Mouse (Mus musculus): ENCODE measurements at regions not wholly inside any gene's neighbourhood (a gene's known extent, or its start where the extent isn't known, plus 50 kb on each side); places are given as distances from the start of the nearest gene placed in this dataset.

GRCm38 (mm10) chr7:70972023-70972400 lies 379.3 kb downstream of the Gm10295 start:
- intact Hi-C loops (cut with DNase I) = no loop called here
- DNase-seq = no peak

DNA sequence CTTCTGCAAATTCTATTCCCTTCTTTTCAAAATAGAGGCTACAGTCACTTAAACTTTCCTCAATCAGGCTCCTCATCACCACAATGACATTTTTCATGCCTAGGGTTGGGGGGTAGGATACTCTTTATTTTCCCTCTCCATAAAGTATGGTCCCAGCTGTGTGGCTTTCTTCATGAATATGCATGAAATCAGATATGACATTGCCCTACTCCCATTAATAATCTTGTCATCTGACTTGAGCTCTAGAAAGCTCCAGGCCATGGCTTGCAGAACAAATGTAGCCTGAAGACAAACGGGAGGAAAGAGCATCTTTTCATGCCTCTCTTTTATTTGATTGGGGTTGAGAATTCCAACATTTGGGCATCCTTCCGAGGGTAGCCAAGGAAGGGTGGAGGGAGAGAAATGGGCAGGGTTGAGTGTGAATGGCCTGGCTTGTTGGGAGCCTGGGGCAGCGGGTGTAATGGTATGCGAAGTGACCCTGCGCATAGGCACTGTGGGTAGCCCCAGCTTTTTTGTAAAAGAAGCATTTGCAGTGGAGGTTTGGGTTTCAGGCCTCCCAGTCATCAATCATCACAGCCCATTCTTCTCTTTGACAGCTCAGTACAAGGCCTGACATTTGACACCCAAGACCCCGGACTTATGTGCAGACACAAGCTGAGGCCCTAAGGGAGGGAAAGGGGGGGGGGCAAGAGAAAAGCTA lies 379.8 kb downstream of the Gm10295 start:
- intact Hi-C loops (cut with DNase I) = no loop called here
- DNase-seq = no peak

DNA sequence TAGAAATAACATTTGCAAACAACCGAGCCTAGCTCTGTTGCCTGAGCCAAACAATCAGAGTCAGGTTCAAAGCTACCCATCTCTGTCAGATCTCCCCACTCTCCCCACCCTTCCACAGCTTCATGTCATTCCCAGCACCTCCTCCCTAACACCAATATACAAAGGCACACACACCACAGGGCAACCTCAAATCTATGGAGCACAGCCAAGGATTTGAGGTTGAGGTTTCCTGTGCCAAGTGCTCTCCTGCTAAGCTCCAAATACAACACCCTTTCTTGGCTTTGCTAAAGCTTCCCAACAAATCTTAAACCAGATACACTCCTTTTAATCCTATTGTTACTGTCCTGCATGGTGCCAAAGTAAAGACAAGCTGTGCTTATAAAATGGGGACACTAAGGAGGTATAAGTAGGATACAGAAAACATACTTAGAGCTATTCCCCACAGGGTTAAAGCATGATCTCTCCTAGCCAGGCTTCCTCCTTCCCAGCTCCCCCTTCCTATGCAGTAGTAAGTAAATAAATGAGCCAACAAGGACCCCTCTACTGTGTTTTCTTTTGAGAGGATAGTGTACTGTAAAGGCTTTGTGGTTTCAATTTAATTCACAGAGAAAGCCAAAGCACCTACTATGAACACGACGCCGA lies 398.8 kb downstream of the Gm10295 start:
- no peak for DNase-seq
- intact Hi-C loops (cut with DNase I) = no loop called here

- DNase-seq = no peak
- intact Hi-C loops (cut with DNase I) = no loop called here
Observed at GRCm38 (mm10) chr7:70948281-70948680, 403.0 kb downstream of the Gm10295 start.

DNA sequence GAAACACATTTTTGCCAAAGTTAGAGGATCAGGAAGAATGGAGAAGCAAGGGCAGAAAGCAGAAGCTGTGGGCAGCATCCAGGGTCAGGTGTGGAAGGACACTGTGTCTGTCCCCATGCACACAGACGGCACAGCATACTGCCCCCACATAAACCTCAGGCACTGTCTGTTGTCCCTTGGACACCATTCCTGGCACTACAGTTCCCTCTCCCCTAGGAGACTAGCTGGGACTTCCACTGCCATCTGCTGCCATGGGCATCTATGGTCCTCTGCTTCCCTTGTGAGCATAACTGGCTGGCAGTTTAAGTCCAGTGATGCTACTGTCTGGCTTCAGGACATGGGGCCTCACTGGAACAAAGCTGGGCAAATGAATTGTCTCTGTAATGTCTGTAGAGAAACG lies 405.0 kb downstream of the Gm10295 start:
- DNase-seq = no peak
- intact Hi-C loops (cut with DNase I) = no loop called here

- no peak for DNase-seq
- intact Hi-C loops (cut with DNase I) = no loop called here
Observed at GRCm38 (mm10) chr7:70930911-70931310, 420.4 kb downstream of the Gm10295 start.

GRCm38 (mm10) chr7:70929935-70930334 lies 421.4 kb downstream of the Gm10295 start:
- intact Hi-C loops (cut with DNase I) = no loop called here

GRCm38 (mm10) chr7:70928001-70928400 lies 423.3 kb downstream of the Gm10295 start:
- no peak for DNase-seq
- intact Hi-C loops (cut with DNase I) = no loop called here

More at GRCm38 (mm10) chr7:70929935-70930334, 421.4 kb downstream of the Gm10295 start:
- DNase-seq = no peak

- intact Hi-C loops (cut with DNase I) = no loop called here
- DNase-seq = no peak
Observed at GRCm38 (mm10) chr7:70917016-70917415, 434.3 kb downstream of the Gm10295 start.

DNA sequence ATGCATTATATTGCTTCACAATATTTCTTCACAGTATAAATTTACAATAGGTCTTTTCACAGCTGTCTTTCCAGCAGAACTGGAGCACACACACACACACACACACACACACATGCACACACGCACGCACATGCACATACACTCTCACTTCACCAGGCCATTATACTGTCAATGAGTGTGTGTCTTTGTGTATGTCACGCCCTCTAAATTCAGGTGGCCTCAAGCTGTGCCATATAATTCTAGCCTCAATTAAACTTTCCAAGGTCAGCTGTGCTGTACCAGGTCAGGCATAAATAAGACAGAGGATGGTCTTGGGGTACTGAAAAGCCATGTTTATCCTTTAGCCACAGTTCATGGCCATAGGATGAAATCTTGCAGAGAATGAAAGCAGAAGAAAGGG lies 442.4 kb downstream of the Gm10295 start:
- DNase-seq = no peak
- intact Hi-C loops (cut with DNase I) = no loop called here

DNA sequence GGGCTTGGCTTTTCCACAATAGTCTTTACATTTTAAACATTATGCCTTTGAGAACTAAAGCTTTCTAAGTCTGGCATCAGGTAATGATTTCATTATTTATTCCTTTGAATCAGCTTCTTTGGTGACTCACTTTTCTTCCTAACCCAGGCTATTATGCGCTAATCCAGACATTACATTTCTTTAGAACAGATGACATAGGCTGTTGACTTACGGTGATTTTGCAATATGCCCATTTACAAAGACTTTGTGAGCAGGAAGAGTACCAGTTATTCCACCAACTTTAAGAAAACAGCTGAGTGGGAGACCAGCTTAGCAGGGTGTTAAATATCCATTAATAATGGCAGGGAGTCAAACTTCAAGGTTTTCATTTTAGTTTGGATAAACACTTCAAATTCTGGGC lies 459.6 kb downstream of the Gm10295 start:
- intact Hi-C loops (cut with DNase I) = no loop called here
- no peak for DNase-seq

DNA sequence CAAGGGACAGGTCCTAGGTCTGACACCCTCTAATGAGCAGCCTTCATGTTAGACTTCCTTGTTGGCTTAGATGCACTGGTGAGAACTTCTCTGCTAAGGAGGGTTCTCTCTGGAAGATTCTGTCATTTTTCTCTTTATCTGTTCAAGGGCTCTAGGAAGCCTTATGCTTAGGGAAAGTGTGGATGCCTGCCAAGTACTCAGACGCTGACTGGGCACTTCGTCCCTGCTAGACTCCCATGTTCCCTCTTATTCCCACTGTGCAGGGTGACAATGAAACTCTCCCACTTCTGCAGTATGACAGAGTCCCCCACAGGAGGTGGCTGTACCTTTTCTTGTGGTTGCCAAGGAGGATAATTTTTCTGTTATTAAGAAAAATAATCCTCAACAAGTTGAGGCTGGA lies 470.8 kb downstream of the Gm10295 start:
- intact Hi-C loops (cut with DNase I) = no loop called here
- DNase-seq = no peak

- intact Hi-C loops (cut with DNase I) = no loop called here
- no peak for DNase-seq
Observed at GRCm38 (mm10) chr7:70874393-70874792, 476.9 kb downstream of the Gm10295 start.

- DNase-seq = no peak
- intact Hi-C loops (cut with DNase I) = no loop called here
Observed at GRCm38 (mm10) chr7:70870841-70871534, 480.3 kb downstream of the Gm10295 start.

- intact Hi-C loops (cut with DNase I) = no loop called here
- DNase-seq = no peak
Observed at GRCm38 (mm10) chr7:70869125-70869524, 482.2 kb downstream of the Gm10295 start.

DNA sequence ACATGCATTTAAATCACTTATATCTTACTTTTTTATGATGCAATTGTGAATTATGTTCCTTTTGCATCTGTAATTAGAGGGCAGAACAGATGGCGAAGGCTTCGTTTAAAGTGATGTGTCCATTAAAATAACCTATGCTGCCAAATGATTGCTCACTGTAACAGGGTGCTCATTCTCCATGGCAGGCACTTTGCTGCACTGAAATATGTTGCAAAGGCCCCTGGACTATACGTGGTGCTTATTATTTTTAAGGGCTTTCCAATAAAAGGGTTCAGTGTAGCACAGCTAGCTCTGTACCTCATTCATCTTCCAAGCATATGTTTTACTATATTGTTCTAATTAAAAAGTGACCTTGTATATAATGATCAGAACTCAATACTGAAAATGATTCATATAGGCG lies 491.3 kb downstream of the Gm10295 start:
- intact Hi-C loops (cut with DNase I) = no loop called here
- no peak for DNase-seq

GRCm38 (mm10) chr7:70850726-70851125 lies 484.2 kb upstream of the Nr2f2 start:
- intact Hi-C loops (cut with DNase I) = no loop called here
- no peak for DNase-seq

- no peak for DNase-seq
- intact Hi-C loops (cut with DNase I) = no loop called here
Observed at GRCm38 (mm10) chr7:70848016-70848776, 481.7 kb upstream of the Nr2f2 start.

- intact Hi-C loops (cut with DNase I) = no loop called here
Observed at GRCm38 (mm10) chr7:70847450-70847993, 481.0 kb upstream of the Nr2f2 start.

DNA sequence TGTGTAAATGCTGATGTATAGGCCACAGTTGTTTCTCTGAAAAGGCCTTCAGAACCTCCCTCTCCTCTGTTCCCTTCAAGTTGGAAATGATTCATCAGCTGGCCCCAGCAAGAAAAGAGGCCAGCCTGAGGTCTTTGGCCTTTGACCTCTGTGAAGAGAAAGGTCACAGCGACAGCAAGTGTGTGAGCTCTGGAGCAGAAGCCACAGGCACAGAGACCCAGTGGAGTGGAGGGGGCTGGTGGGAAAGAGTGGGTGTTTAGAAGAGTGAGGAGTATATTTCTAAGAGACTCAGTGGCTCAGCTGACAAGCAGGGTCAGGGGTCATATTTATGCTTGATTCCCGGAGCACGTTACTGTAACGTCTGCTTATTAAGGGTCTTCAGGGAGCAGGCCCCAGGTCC lies 479.5 kb upstream of the Nr2f2 start:
- intact Hi-C loops (cut with DNase I) = no loop called here
- no peak for DNase-seq

More at GRCm38 (mm10) chr7:70847450-70847993, 481.0 kb upstream of the Nr2f2 start:
- no peak for DNase-seq

- intact Hi-C loops (cut with DNase I) = no loop called here
Observed at GRCm38 (mm10) chr7:70840142-70840541, 473.6 kb upstream of the Nr2f2 start.

More at GRCm38 (mm10) chr7:70840142-70840541, 473.6 kb upstream of the Nr2f2 start:
- DNase-seq = no peak
